Comparison of ENCODE assay signal across 15 mouse cellular contexts in genomic region chr2:11224808-11225484, GRCm38 (mm10).
"Had no signal": no experiment of that assay in that cellular context is flagged by ENCODE, and none has a peak within 500 bp of the region (broad histone marks: within the 10 kb centered on the region; RNA-seq: fewer than 3 reads in every experiment).

No protein-coding gene starts in this region.

- H3K9me3 ChIP-seq: limb, embryonic 10.5 days; midbrain, embryonic 13.5 days; neural tube, embryonic 15.5 days had no signal

- ATAC-seq: inflammation-experienced regulatory T-cells, adult 6 months; intestine, postnatal 0 days; lung, postnatal 0 days; midbrain, embryonic 13.5 days had no signal

- H3K36me3 ChIP-seq: limb, embryonic 10.5 days; midbrain, embryonic 13.5 days; neural tube, embryonic 15.5 days had no signal

- H3K4me3 ChIP-seq: left cerebral cortex, adult 2 months; limb, embryonic 10.5 days; midbrain, embryonic 13.5 days; neural tube, embryonic 15.5 days had no signal

- H3K4me1 ChIP-seq: limb, embryonic 10.5 days; midbrain, embryonic 13.5 days; neural tube, embryonic 15.5 days had no signal

- H3K9ac ChIP-seq: liver, embryonic 14.5 days; midbrain, embryonic 13.5 days; neural tube, embryonic 15.5 days had no signal

- H3K27me3 ChIP-seq: midbrain, embryonic 13.5 days; neural tube, embryonic 15.5 days had no signal

- H3K27ac ChIP-seq: left cerebral cortex, adult 2 months; limb, embryonic 10.5 days; liver, embryonic 14.5 days; midbrain, embryonic 13.5 days; neural tube, embryonic 15.5 days; stomach, postnatal 0 days had no signal

- DNase-seq: kidney, postnatal 10 days; lung, adult 2 months; lung, postnatal 4 days; right cerebral cortex, adult 18-20 months; right cerebral cortex, postnatal 25 days; thymus, postnatal 4 days had no signal

- H3K4me2 ChIP-seq: midbrain, embryonic 13.5 days; neural tube, embryonic 15.5 days had no signal
